Mouse (Mus musculus) neural tube, embryonic 12.5 days (tissue): ENCODE measurements around the gene Nit1. TPM values are rescaled to one million over a fixed set of nuclear protein-coding genes. Genes with fewer than 3 reads are reported as not detected.
A peak's percentile ranks its signal among the peaks of the same experiment; 100 is the strongest.
"Not testable (repeated sequence)": the region's sequence is repeated elsewhere in the genome, so short reads cannot be mapped to it uniquely, and the experiment has no call there.

Source experiments
- ATAC-seq: fragments of 200-750 bp; cut with Nextera tagmentation; 2 replicates; pipeline ENCODE4 v1.8.0; 2017; ENCODE audit warnings: low read depth, mild to moderate bottlenecking, moderate TSS enrichment, moderate library complexity; ENCODE audit not compliant: low FRiP score
- H3K27ac ChIP-seq: fragments of 300-500 bp; sonication (generic); 2 replicates; pipeline ENCODE4 v1.5.1; 2016
- H3K27me3 ChIP-seq: fragments of 300-500 bp; sonication (generic); replicated peaks from 2 replicates; pipeline ENCODE4 v1.6.1; 2016; ENCODE audit warnings: mild to moderate bottlenecking
- H3K36me3 ChIP-seq: fragments of 300-500 bp; sonication (generic); 2 replicates; pipeline ENCODE4 v1.6.1; 2016; ENCODE audit warnings: mild to moderate bottlenecking
- H3K4me1 ChIP-seq: fragments of 300-500 bp; sonication (generic); 2 replicates; pipeline ENCODE4 v1.6.1; 2016
- H3K4me2 ChIP-seq: fragments of 300-500 bp; sonication (generic); replicated peaks from 2 replicates; pipeline ENCODE4 v1.6.1; 2016; ENCODE audit warnings: mild to moderate bottlenecking
- H3K4me3 ChIP-seq: fragments of 300-500 bp; sonication (generic); 2 replicates; pipeline ENCODE4 v1.5.1; 2016
- H3K9ac ChIP-seq: fragments of 300-500 bp; sonication (generic); 2 replicates; pipeline ENCODE4 v1.6.1; 2016; ENCODE audit warnings: mild to moderate bottlenecking
- H3K9me3 ChIP-seq: fragments of 300-500 bp; sonication (generic); 2 replicates; pipeline ENCODE4 v1.6.1; 2016; ENCODE audit warnings: mild to moderate bottlenecking
- WGBS: fragments of 180-500 bp; shearing (Covaris S2); methylation state at CpG from one replicate; pipeline ENCODE4 v1.1.7; 2016; 5-methylcytosine and 5-hydroxymethylcytosine counted together
- polyA plus RNA-seq: library from polyadenylated mRNA; unstranded; fragments of >200 nt; fragmentation: Nextera tagmentation; extraction: Ambion mirVana; gene quantifications from 2 replicates; pipeline ENCODE4 v1.2.1, GENCODE M21; 2016

Gene Nit1
- polyA plus RNA-seq, 1 experiment from 2014 or later: 46.1 TPM

DNA sequence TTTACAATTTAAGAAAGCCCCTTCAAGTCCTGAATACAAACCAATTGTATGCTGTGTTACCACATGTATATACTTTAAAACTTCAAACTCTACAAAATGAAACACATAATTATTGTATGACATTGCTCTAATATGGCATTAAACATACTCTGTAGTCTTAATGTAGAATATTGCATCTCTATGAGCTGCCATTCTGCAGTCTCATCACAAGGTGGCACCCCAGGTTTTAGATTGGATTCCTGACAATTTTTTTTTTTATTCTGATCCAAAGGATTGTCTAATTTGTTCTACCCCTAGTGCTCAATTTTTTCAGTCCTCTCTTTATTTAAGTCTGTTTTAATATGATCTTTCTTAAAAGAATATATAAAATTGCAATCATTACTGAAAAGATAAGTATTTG, 24.0 kb downstream of the Nit1 start:
- no peak overlapping the region for H3K9ac ChIP-seq
- no peak overlapping the region for H3K4me3 ChIP-seq
- ATAC-seq: no peak
- no peaks in the 10 kb centered on the region for H3K36me3 ChIP-seq
- H3K27ac ChIP-seq: no peak overlapping the region
- H3K9me3 ChIP-seq: no peaks in the 10 kb centered on the region
- H3K4me2 ChIP-seq: no peak overlapping the region
- H3K27me3 ChIP-seq: no peaks in the 10 kb centered on the region
- no peaks in the 10 kb centered on the region for H3K4me1 ChIP-seq

DNA sequence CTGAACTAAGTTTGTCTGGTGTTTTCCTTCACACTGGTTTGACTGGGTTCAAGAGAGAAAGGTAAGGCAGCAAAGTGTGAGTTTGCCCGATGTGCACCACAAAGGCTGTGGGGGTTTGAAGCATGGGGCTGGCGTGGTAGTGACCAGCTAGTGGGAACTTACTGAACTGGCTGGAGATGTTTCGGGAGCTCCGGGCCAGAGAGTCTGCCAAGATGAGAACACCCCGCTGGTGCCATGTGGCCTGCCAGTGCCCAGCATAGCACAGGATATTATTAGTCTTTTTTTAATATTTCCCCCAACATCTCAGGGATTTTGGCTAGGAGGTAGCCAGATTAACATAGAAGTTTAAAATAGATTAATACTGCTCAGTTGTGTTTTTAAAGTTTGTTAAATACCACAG, 25.3 kb downstream of the Nit1 start:
- 23% methylated on average over 5 of the region's 5 CpGs for WGBS
- Histone ChIP-seq H3K27ac (no peak overlapping the region), H3K36me3 (no peaks in the 10 kb centered on the region), H3K4me3 (no peak overlapping the region), H3K4me2 (0 out of 2 replicates have a peak overlapping the region, but pooled peaks have one; percentile 9), H3K9ac (no peak overlapping the region), H3K9me3 (no peaks in the 10 kb centered on the region), H3K27me3 (no peaks in the 10 kb centered on the region), H3K4me1 (no peaks in the 10 kb centered on the region)
- ATAC-seq: no peak

GRCm38 (mm10) chr1:171319748-171320147, 25.7 kb downstream of the Nit1 start:
- Histone ChIP-seq H3K36me3 (no peaks in the 10 kb centered on the region), H3K4me1 (no peaks in the 10 kb centered on the region), H3K27me3 (no peaks in the 10 kb centered on the region), H3K4me2 (0 out of 2 replicates have a peak overlapping the region, but pooled peaks have one; percentile 9), H3K4me3 (no peak overlapping the region), H3K9ac (no peak overlapping the region), H3K27ac (no peak overlapping the region), H3K9me3 (no peaks in the 10 kb centered on the region)
- ATAC-seq: no peak
- WGBS: 9% methylated on average over 7 of the region's 7 CpGs

DNA sequence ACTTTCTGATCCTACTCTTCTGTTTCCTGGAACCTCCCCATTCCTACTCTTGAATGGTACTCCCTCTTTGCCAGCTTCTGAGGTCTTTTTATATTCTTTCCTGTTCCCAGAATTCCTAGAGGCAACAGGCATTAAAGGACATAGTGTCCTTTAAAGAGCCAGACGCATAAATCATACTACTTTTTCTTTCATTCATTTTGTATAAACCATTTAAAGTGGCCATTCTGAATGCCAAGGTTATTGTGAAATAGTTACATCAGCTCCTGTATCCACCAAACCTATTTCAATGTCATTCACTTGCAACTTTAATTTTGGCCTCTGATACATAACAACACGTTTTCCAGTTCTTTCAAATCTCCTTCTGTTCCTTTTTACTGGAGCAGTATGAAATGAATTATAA, 36.1 kb downstream of the Nit1 start:
- no peak overlapping the region for H3K4me2 ChIP-seq
- no peak overlapping the region for H3K4me3 ChIP-seq
- H3K9me3 ChIP-seq: no peaks in the 10 kb centered on the region
- no peaks in the 10 kb centered on the region for H3K36me3 ChIP-seq
- no peak for ATAC-seq
- no peak overlapping the region for H3K9ac ChIP-seq
- no peaks in the 10 kb centered on the region for H3K4me1 ChIP-seq
- no peaks in the 10 kb centered on the region for H3K27me3 ChIP-seq
- no peak overlapping the region for H3K27ac ChIP-seq
- WGBS: 80% methylated on average over 2 of the region's 2 CpGs

DNA sequence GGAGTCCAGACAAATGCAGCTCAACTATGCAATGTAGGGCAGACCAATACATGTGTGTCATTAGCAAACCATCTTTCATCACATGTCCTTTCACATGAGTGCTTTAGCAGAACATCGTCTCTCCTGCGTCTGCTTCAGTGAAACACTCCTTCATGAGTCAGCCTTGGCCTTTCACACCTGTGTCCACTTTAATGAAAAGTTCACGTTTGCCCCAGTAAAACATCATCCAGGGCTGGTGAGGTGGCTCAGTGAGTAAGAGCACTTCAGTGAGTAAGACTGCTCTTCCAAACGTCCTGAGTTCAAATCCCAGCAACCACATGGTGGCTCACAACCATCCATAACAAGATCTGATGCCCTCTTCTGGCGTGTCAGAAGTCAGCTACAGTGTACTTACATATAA, 39.3 kb downstream of the Nit1 start:
- H3K4me2 ChIP-seq, H3K27ac ChIP-seq, ATAC-seq, H3K4me1 ChIP-seq, H3K9ac ChIP-seq, H3K27me3 ChIP-seq, H3K36me3 ChIP-seq, H3K4me3 ChIP-seq, H3K9me3 ChIP-seq: not testable (repeated sequence)
- WGBS: 78% methylated on average over 5 of the region's 5 CpGs

DNA sequence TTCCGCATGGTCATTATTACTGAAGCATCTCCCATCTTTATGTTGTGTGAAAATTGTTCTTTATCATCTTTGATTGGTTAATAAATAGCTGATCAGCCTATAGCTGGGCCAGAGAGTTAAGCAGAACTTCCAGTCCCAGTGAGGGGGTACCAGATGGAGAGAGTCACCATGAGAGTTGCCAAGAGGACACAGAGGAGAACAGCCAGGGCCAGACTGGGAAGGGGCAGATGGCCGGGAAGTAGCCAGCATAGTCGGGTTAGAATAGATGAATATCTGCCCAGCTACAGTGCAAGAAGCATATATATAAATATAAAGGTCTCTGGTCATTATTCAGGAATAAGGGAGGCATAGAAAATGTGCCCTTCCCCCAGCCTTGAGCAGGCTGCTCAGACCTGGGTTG, 47.2 kb downstream of the Nit1 start:
- WGBS: 67% methylated on average over 3 of the region's 3 CpGs
- Histone ChIP-seq H3K4me1 (peaks cover 6% of the 10 kb centered on the region; the same call in 1 of the 2 replicates), H3K27me3 (no peaks in the 10 kb centered on the region; the same call in 1 of the 2 replicates), H3K4me3 (no peak overlapping the region), H3K9ac (no peak overlapping the region), H3K9me3 (no peaks in the 10 kb centered on the region), H3K36me3 (no peaks in the 10 kb centered on the region), H3K27ac (no peak overlapping the region), H3K4me2 (no peak overlapping the region)
- ATAC-seq: no peak

DNA sequence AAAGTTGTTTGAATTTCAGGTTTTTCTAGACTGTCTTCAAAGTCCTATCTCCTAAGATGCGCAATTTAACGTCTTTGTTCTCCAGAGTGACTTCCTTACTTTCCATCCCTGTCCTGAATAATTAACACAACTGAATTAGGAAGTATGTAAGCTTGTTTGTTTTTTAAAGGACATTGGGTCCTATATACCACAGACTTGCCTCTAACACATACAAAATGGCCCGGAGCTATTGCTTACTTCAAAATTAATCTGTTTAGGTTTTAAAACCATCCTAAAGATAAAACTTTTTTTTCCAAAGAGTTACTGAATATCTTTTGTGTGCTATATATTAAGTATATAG, 50.4 kb downstream of the Nit1 start:
- Histone ChIP-seq H3K9me3 (no peaks in the 10 kb centered on the region), H3K27me3 (no peaks in the 10 kb centered on the region; the same call in 1 of the 2 replicates), H3K9ac (peak overlapping the region; percentile 74), H3K4me3 (peak overlapping the region; percentile 61), H3K36me3 (peaks cover under 1% of the 10 kb centered on the region; the same call in 1 of the 2 replicates), H3K4me2 (peak overlapping the region; percentile 83), H3K27ac (peak overlapping the region; percentile 72; the same call in 1 of the 2 replicates), H3K4me1 (peaks cover 6% of the 10 kb centered on the region; the same call in 1 of the 2 replicates)
- peak; percentile 8; the same call in 1 of the 2 replicates for ATAC-seq
- WGBS: 15% methylated on average over 3 of the region's 3 CpGs

DNA sequence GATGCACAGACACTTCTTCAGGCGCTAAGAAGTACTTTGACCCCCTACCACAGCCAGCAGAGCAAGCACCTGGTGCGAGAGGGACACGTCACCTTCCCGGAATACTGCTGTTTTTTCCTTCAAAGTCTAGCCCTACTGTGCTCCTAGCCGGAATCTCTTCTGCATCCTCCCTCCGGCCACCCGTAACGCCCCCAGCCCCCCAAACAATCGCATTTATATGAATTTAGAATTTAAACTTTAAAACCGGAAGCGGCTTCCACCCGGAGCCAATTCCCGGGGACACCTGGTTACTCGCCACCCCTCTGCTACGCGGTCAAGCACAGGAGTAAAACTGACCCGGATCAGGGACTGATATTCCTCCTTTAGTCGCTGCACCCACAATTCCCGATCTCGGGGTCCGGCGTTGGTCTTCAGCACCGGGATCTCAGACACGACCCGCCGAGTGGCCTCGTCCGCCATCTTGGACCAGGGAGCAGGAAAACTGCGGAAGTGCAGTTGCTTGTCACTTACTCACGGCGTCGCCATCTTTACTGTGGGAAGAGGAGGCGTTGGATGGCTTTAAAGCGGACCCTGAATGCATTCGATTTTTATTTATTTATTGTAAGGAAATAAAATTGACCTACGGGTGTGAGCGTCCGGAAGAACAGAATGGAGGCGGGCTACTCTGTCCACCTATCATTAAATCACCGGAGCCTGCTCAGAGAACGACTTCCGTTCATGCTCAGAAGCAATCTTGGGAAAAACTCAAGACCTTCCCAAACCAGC, 51.0 kb downstream of the Nit1 start, which contains the start of gene Ufc1:
Ufc1 (minus strand) TSS at position 727 of the 765 bp plus-strand sequence.
- under 1% methylated on average over 42 of the region's 42 CpGs for WGBS
- Histone ChIP-seq H3K4me2 (peak within 1 kb of the TSS; percentile 83), H3K27ac (peak within 1 kb of the TSS; percentile 72; the same call in 1 of the 2 replicates), H3K27me3 (no peaks in the 10 kb centered on the region; the same call in 1 of the 2 replicates), H3K4me1 (peaks cover 6% of the 10 kb centered on the region; the same call in 1 of the 2 replicates), H3K36me3 (peaks cover 5% of the 10 kb centered on the region), H3K9me3 (no peaks in the 10 kb centered on the region), H3K4me3 (peak within 1 kb of the TSS; percentile 61), H3K9ac (peak within 1 kb of the TSS; percentile 74)
- ATAC-seq: peak; percentile 87

GRCm38 (mm10) chr1:171293906-171294297, 51.5 kb downstream of the Nit1 start:
- H3K27me3 ChIP-seq: no peaks in the 10 kb centered on the region; the same call in 1 of the 2 replicates
- WGBS: 39% methylated on average over 5 of the region's 5 CpGs
- peak overlapping the region; percentile 61 for H3K4me3 ChIP-seq
- ATAC-seq: 0 out of 2 replicates have a peak, but pooled peaks have one; percentile 23
- no peaks in the 10 kb centered on the region for H3K9me3 ChIP-seq
- peak overlapping the region; percentile 74 for H3K9ac ChIP-seq
- no peak overlapping the region for H3K27ac ChIP-seq
- H3K36me3 ChIP-seq: peaks cover 11% of the 10 kb centered on the region
- H3K4me2 ChIP-seq: peak overlapping the region; percentile 83
- H3K4me1 ChIP-seq: peaks cover 6% of the 10 kb centered on the region; the same call in 1 of the 2 replicates

DNA sequence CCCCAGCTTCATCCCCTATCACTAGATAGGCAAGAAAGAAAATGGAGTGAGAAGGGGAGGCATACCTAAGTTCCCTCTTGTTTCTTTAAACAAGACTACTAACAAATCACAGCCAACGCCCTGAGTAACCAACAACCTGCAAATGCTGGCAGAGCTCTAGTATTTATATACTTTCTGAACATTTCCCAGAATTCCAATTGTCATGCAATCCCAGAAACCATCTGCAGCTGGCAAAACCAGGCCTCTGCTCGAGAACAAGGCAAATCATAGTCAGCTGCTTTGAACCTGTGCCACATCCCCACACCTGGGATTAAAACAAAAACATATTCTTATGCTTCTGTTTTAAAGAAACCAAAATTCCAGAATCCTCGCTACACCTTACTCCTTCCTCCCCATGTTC, 52.1 kb downstream of the Nit1 start:
- Histone ChIP-seq H3K36me3 (peaks cover 11% of the 10 kb centered on the region), H3K4me2 (peak overlapping the region; percentile 83), H3K9ac (no peak overlapping the region; the same call in 1 of the 2 replicates), H3K27ac (no peak overlapping the region), H3K4me1 (peaks cover 7% of the 10 kb centered on the region), H3K9me3 (no peaks in the 10 kb centered on the region), H3K4me3 (no peak overlapping the region; the same call in 1 of the 2 replicates), H3K27me3 (no peaks in the 10 kb centered on the region)
- 89% methylated on average over 3 of the region's 3 CpGs for WGBS
- ATAC-seq: no peak

DNA sequence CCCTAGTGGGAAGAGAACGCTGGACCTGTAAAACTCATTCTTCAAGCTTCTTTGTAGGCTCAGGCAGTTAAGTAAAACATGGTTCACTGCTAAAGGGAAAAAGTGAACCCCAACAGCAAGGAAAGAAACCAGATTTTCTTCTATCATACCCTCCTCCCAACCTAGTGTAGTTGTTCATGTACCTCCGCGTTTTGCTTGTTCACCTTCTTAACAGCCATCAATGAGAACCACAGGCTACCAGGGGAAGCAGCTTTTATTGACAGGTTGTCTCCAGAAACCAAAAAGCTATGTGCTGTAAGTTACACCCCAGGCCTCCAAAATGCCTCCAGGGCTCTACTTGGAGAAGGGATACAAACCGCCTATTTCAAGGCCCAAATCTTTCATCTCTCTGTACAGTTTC, 57.1 kb downstream of the Nit1 start:
- no peak overlapping the region; the same call in 1 of the 2 replicates for H3K4me3 ChIP-seq
- no peaks in the 10 kb centered on the region for H3K27me3 ChIP-seq
- no peak overlapping the region for H3K9ac ChIP-seq
- H3K9me3 ChIP-seq: no peaks in the 10 kb centered on the region
- 68% methylated on average over 4 of the region's 4 CpGs for WGBS
- H3K4me2 ChIP-seq: peak overlapping the region; percentile 63
- no peak for ATAC-seq
- peaks cover 42% of the 10 kb centered on the region for H3K36me3 ChIP-seq
- no peak overlapping the region for H3K27ac ChIP-seq
- peaks cover 17% of the 10 kb centered on the region for H3K4me1 ChIP-seq
